Mouse (Mus musculus) c-Kit-positive CD71-positive TER-119-positive erythroid progenitor cells, embryonic 14.5 days (primary cell): ENCODE data around the gene Arcn1.
"Not testable (repeated sequence)": the region's sequence is repeated elsewhere in the genome, so short reads cannot be mapped to it uniquely, and the experiment has no call there.

Source experiments
- DNase-seq: peaks from one replicate; pipeline ENCODE4 v3.0.0-alpha.2; 2013; ENCODE audit warnings: low spot score

The Arcn1 gene

DNA sequence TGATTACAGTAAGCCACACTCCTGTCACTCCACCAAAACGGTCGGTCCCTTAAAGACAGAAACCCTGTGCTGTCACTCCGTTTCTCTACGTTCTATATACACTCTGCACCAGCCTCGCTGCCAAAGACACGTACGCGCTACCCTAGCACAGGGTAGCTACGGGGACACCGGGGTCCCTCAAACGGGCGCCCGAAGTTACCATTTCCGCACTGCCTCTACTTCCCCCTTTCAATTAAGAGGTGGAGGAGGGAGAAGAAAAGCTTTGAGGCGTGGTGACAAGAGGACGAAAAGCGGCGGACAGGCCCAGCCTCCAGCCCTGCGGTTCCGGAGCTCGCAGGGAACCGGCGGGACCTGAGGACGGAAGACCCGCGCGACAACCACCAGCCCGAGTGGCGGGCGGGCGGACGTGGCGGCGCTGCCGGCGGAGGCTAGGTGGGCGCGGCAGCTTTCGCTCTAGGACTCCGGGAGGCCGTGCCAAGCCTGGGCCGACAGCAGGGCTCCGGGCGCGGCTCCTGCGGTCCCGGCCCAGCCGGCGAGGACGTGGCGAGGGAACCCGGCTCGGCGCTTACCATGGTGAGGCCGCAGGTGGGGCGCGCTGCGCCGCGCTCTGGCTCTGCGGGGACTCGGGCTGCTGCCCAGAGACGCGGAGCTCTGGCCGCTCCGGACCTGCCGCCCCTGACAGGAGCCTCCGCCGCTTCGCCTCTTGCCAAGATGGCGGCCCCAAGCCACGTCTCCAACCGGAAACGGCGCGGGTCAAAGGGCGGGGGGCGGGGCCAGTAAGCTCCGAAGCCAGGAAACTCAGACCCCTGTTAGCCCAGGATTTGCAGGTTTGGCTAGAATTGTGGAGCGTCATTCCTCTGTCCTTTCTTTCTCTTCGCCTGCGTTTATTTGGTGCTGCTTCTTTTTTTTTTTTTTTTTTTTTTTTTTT, at the start of gene Arcn1, which contains the start of gene Ift46:
Gene Arcn1, minus strand, starts transcription at position 745 of the 928 bp plus-strand sequence.
Gene Ift46, plus strand, starts transcription at position 808 of the 928 bp plus-strand sequence.
- peak; percentile 88 for DNase-seq

GRCm38 (mm10) chr9:44814179-44814578, 46.5 kb upstream of the Arcn1 start:
- no peak for DNase-seq

- no peak for DNase-seq
Observed at GRCm38 (mm10) chr9:44810316-44810715, 42.7 kb upstream of the Arcn1 start.

- DNase-seq, result no peak
Observed at GRCm38 (mm10) chr9:44807778-44808177, 40.1 kb upstream of the Arcn1 start.

DNA sequence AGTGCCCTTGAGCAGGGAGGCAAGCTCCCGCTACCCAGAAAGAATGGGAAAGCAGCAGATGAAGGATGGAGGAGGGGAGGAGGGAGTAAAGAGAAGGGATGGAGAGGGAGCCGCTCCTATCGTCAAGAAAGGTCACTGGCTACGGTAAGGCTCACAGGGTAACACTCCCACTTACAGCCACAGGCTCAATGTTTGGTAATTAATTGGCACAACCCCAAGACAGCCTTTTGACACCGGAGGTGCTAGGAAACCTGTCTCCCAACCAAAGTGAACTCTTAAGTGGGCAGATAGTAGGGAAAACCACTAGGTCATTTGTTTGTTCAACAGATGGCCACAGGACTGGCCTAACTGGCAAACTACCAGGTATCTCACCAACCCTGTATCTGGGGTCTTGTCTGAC, 39.5 kb upstream of the Arcn1 start:
- DNase-seq, result no peak

DNA sequence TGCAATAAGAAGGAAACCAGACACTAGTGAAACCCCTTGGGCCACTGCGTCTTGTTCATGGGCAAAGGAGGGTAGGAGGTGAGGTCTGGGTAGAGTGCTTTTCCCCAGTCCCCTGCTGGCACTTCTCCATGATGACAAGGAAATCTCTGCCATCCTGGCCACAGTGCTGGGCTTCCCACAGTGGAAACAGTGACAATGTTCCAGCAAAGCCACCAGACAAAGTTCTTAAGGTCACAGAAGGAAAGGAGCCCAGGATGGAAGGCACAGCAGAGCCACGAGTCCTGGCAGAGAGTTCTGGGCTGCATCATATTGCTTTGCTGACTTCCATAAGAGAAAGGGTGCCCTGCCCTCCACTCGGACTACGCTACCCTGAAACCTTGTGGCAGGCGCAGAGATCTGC, 37.9 kb upstream of the Arcn1 start:
- DNase-seq, result no peak

DNA sequence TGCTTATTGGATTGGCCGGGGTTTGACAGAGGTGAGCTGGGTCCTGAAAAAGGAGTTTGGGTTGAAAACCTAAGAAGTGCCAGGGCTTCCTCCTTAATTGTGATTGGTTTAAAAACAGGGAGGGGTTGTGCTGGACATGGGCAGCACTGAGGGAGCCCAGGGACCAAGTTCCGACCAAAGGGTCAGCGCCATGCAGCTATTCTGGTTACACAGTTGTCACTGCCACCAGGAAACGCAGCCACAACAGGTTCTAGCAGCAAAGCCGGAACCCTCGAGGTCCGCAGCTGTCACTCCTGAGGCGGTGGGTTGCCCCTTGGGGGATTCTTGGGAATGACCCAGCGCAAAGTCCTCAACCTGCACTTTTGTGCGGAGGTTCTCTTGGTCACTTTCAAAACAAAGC, 37.0 kb upstream of the Arcn1 start:
- DNase-seq, result no peak

DNA sequence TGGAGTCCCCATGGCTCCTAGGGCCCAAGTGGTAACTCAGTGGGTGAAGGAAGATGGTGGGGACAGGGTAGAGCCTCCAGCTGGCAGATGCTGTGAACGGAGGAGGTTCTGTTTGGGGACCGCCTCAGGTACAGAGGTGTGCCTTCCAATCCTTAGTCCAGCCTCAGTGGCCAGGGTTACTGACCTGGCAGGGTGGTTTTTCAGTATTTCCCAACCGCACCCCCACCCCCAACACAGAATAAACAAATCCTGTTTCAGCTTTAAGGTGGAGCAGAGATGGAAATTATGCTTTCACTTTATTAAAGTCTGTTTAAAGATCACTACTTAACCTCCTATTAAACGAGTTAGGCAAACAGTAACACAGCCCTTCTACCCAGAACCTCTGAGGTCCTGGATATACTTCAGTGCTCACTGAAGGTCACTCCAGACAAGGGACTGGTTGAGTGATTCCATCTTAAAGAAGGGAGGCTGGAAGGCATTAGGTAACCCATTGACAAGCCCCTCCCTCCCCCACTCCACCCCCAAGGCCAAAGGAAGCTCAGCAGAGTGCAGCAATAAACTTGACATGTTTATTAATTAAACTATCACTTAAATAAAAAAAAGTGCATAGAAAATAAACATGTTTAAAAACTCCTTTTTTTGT, 35.3 kb upstream of the Arcn1 start, which contains the start of gene Ttc36:
Gene Ttc36, minus strand, starts transcription at position 265 of the 643 bp plus-strand sequence.
- DNase-seq, result no peak

DNA sequence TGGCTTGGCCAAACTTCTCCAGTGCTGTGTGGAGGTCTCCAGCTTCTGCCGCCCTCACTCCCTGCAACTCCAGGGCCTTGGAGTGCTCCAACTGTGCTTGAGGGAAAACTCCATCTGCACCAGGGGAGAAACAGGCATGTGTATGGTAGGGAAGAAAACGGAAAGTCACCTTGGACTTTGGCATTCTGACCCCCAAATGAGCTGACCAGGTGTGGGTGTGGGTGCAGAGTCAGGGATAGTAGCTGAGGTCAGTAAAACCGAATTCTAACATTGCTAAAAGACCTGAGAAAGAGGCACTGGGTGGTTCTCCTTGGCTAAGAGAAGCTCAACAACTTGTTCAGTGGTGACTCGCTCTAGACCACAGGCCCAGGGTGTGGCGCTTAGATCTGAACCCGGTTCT, 34.0 kb upstream of the Arcn1 start:
- DNase-seq, result no peak

GRCm38 (mm10) chr9:44799958-44800324, 32.3 kb upstream of the Arcn1 start:
- no peak for DNase-seq

- peak; percentile 64 for DNase-seq
Observed at GRCm38 (mm10) chr9:44799102-44799957, 31.7 kb upstream of the Arcn1 start, which contains the start of gene Tmem25. Gene Tmem25, minus strand, starts transcription at chr9:44799307.

DNA sequence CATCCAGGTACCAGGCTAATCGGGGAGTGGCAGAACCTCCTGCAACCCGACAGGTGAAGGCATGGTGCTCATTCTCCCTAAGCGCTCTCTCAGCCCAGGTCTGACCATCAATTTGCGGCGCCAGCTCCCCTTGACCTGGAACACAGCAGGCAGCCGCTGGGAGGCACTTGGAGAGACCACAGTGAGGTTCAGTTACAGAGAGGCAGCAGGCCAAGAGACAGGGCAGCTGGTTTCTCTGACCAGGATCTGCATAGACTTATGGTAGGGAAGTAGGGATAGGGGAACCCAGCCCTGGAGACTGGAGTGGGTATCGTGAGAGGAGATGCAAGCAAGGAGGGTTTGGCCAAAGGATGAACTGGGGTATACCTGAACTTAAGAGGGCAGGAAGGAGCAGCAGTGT, 30.7 kb upstream of the Arcn1 start:
- no peak for DNase-seq

- no peak for DNase-seq
Observed at GRCm38 (mm10) chr9:44792842-44793241, 25.2 kb upstream of the Arcn1 start.

GRCm38 (mm10) chr9:44772750-44773651, 5.4 kb upstream of the Arcn1 start:
- DNase-seq, result peak; percentile 97

DNA sequence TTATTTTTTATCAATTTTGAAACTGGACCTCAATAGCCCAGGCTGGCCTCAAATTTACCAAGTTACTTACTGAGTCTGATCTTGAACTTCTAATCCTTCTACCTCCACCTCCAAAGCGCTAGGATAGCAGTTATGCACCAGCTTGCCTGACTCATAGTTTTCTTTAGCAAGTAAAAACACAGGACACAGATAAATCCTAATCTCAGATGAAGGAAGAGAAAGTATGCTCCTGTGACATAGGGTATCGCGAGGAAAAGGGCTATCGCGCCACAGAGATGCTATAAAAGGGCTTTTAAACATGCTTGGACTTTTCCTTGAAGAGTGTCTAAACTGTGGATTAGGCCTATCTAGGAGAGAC, 4.7 kb upstream of the Arcn1 start:
- DNase-seq, result no peak

- DNase-seq, result no peak
Observed at GRCm38 (mm10) chr9:44771376-44771775, 3.7 kb upstream of the Arcn1 start.

- DNase-seq, result not testable (repeated sequence)
Observed at GRCm38 (mm10) chr9:44768029-44768394, 367 bp upstream of the Arcn1 start.

- no peak for DNase-seq
Observed at GRCm38 (mm10) chr9:44760873-44761272, 6.8 kb downstream of the Arcn1 start.

GRCm38 (mm10) chr9:44748473-44748872, 19.2 kb downstream of the Arcn1 start:
- no peak for DNase-seq

- no peak for DNase-seq
Observed at GRCm38 (mm10) chr9:44747341-44747740, 20.3 kb downstream of the Arcn1 start.

- no peak for DNase-seq
Observed at GRCm38 (mm10) chr9:44746666-44747065, 21.0 kb downstream of the Arcn1 start.
